Mouse (Mus musculus): ENCODE results near the gene Cysltr2. TPM values are rescaled to one million over a fixed set of nuclear protein-coding genes. Genes with fewer than 3 reads are reported as not detected.

Cysltr2 gene
- polyA plus RNA-seq, 1 experiment from 2014 or later, result not detected

GRCm38 (mm10) chr14:73045199-73045928 is 3.5 kb downstream of the Cysltr2 start:
- H3K27ac ChIP-seq, result no peak overlapping the region
- H3K4me3 ChIP-seq, result no peak overlapping the region
- WGBS, result 65% methylated on average over 9 of the region's 9 CpGs
- H3K27me3 ChIP-seq, result peaks cover 16% of the 10 kb centered on the region
- no peak for ATAC-seq (replicated peaks; ENCODE audit: insufficient number of reproducible peaks, insufficient read depth, low FRiP score, low read depth)
- H3K9me3 ChIP-seq (replicated peaks), result no peaks in the 10 kb centered on the region
- H3K4me1 ChIP-seq (replicated peaks), result no peaks in the 10 kb centered on the region; the same call in 1 of the 2 replicates
- H3K4me2 ChIP-seq, result no peak overlapping the region
- no peaks in the 10 kb centered on the region for H3K36me3 ChIP-seq
- no peak overlapping the region for H3K9ac ChIP-seq

- H3K27ac ChIP-seq, result no peak overlapping the region
- 42% methylated on average over 2 of the region's 2 CpGs for WGBS
- no peaks in the 10 kb centered on the region; the same call in 1 of the 2 replicates for H3K4me1 ChIP-seq (replicated peaks)
- no peak overlapping the region for H3K9ac ChIP-seq
- H3K9me3 ChIP-seq (replicated peaks), result no peaks in the 10 kb centered on the region
- no peaks in the 10 kb centered on the region for H3K36me3 ChIP-seq
- H3K4me2 ChIP-seq, result no peak overlapping the region
- no peak overlapping the region for H3K4me3 ChIP-seq
- no peak for ATAC-seq (replicated peaks; ENCODE audit: insufficient number of reproducible peaks, insufficient read depth, low FRiP score, low read depth)
- peaks cover 12% of the 10 kb centered on the region for H3K27me3 ChIP-seq
Observed at GRCm38 (mm10) chr14:73041689-73042088, 7.2 kb downstream of the Cysltr2 start.

- H3K4me2 ChIP-seq, result no peak overlapping the region
- H3K4me3 ChIP-seq, result no peak overlapping the region
- no peak overlapping the region for H3K27ac ChIP-seq
- ATAC-seq (replicated peaks; ENCODE audit: insufficient number of reproducible peaks, insufficient read depth, low FRiP score, low read depth), result no peak
- H3K4me1 ChIP-seq (replicated peaks), result no peaks in the 10 kb centered on the region
- H3K9ac ChIP-seq, result no peak overlapping the region
- 36% methylated on average over 3 of the region's 3 CpGs for WGBS
- no peaks in the 10 kb centered on the region for H3K27me3 ChIP-seq
- no peaks in the 10 kb centered on the region for H3K36me3 ChIP-seq
- H3K9me3 ChIP-seq (replicated peaks), result no peaks in the 10 kb centered on the region
Observed at GRCm38 (mm10) chr14:73033290-73033689, 15.6 kb downstream of the Cysltr2 start.

GRCm38 (mm10) chr14:73031218-73031617 is 17.7 kb downstream of the Cysltr2 start:
- ATAC-seq (replicated peaks; ENCODE audit: insufficient number of reproducible peaks, insufficient read depth, low FRiP score, low read depth), result no peak
- Histone ChIP-seq H3K9ac (no peak overlapping the region), H3K4me2 (no peak overlapping the region), H3K9me3 (replicated peaks) (no peaks in the 10 kb centered on the region), H3K4me3 (no peak overlapping the region), H3K27me3 (no peaks in the 10 kb centered on the region), H3K27ac (no peak overlapping the region), H3K4me1 (replicated peaks) (no peaks in the 10 kb centered on the region), H3K36me3 (no peaks in the 10 kb centered on the region)
- 75% methylated on average over 3 of the region's 3 CpGs for WGBS

- ATAC-seq (replicated peaks; ENCODE audit: insufficient number of reproducible peaks, insufficient read depth, low FRiP score, low read depth), result no peak
- Histone ChIP-seq H3K4me2 (no peak overlapping the region), H3K9ac (no peak overlapping the region), H3K36me3 (no peaks in the 10 kb centered on the region), H3K4me1 (replicated peaks) (no peaks in the 10 kb centered on the region), H3K27me3 (no peaks in the 10 kb centered on the region), H3K4me3 (no peak overlapping the region), H3K9me3 (replicated peaks) (no peaks in the 10 kb centered on the region), H3K27ac (no peak overlapping the region)
- WGBS, result 79% methylated on average over 3 of the region's 3 CpGs
Observed at GRCm38 (mm10) chr14:73017272-73017671, 31.6 kb downstream of the Cysltr2 start.

GRCm38 (mm10) chr14:73015386-73015785 is 33.5 kb downstream of the Cysltr2 start:
- 74% methylated on average over 6 of the region's 6 CpGs for WGBS
- Histone ChIP-seq H3K9ac (no peak overlapping the region), H3K9me3 (replicated peaks) (no peaks in the 10 kb centered on the region), H3K4me1 (replicated peaks) (no peaks in the 10 kb centered on the region), H3K36me3 (no peaks in the 10 kb centered on the region), H3K27ac (no peak overlapping the region), H3K27me3 (no peaks in the 10 kb centered on the region), H3K4me2 (no peak overlapping the region), H3K4me3 (no peak overlapping the region)
- no peak for ATAC-seq (replicated peaks; ENCODE audit: insufficient number of reproducible peaks, insufficient read depth, low FRiP score, low read depth)

- Histone ChIP-seq H3K27ac (no peak overlapping the region), H3K4me3 (no peak overlapping the region), H3K9ac (no peak overlapping the region), H3K9me3 (replicated peaks) (no peaks in the 10 kb centered on the region), H3K36me3 (no peaks in the 10 kb centered on the region), H3K27me3 (no peaks in the 10 kb centered on the region), H3K4me2 (no peak overlapping the region), H3K4me1 (replicated peaks) (no peaks in the 10 kb centered on the region)
- no peak for ATAC-seq (replicated peaks; ENCODE audit: insufficient number of reproducible peaks, insufficient read depth, low FRiP score, low read depth)
- WGBS, result 48% methylated on average over 9 of the region's 9 CpGs
Observed at GRCm38 (mm10) chr14:73013723-73014544, 35.0 kb downstream of the Cysltr2 start.

GRCm38 (mm10) chr14:73001814-73002213 is 47.1 kb downstream of the Cysltr2 start:
- no peak overlapping the region for H3K4me3 ChIP-seq
- no peaks in the 10 kb centered on the region for H3K9me3 ChIP-seq (replicated peaks)
- no peak overlapping the region for H3K4me2 ChIP-seq
- WGBS, result 81% methylated on average over 4 of the region's 4 CpGs
- H3K9ac ChIP-seq, result no peak overlapping the region
- H3K27ac ChIP-seq, result no peak overlapping the region
- no peaks in the 10 kb centered on the region for H3K36me3 ChIP-seq
- H3K27me3 ChIP-seq, result 0 out of 2 replicates have a peak, but pooled peaks cover under 1% of the 10 kb centered on the region
- H3K4me1 ChIP-seq (replicated peaks), result no peaks in the 10 kb centered on the region
- no peak for ATAC-seq (replicated peaks; ENCODE audit: insufficient number of reproducible peaks, insufficient read depth, low FRiP score, low read depth)

GRCm38 (mm10) chr14:73000325-73000724 is 48.6 kb downstream of the Cysltr2 start:
- WGBS, result 45% methylated on average over 10 of the region's 10 CpGs
- Histone ChIP-seq H3K27me3 (0 out of 2 replicates have a peak, but pooled peaks cover 5% of the 10 kb centered on the region), H3K27ac (no peak overlapping the region), H3K9ac (no peak overlapping the region), H3K4me2 (no peak overlapping the region), H3K4me1 (replicated peaks) (no peaks in the 10 kb centered on the region), H3K36me3 (no peaks in the 10 kb centered on the region), H3K4me3 (no peak overlapping the region), H3K9me3 (replicated peaks) (no peaks in the 10 kb centered on the region)
- no peak for ATAC-seq (replicated peaks; ENCODE audit: insufficient number of reproducible peaks, insufficient read depth, low FRiP score, low read depth)

- no peak for ATAC-seq (replicated peaks; ENCODE audit: insufficient number of reproducible peaks, insufficient read depth, low FRiP score, low read depth)
- Histone ChIP-seq H3K9me3 (replicated peaks) (no peaks in the 10 kb centered on the region), H3K27ac (no peak overlapping the region)
Observed at GRCm38 (mm10) chr14:72998111-72998510, 50.8 kb downstream of the Cysltr2 start.

GRCm38 (mm10) chr14:72986044-72986443 is 62.9 kb downstream of the Cysltr2 start:
- Histone ChIP-seq H3K9me3 (replicated peaks) (no peaks in the 10 kb centered on the region), H3K4me2 (no peak overlapping the region), H3K4me1 (replicated peaks) (no peaks in the 10 kb centered on the region), H3K27ac (no peak overlapping the region), H3K36me3 (no peaks in the 10 kb centered on the region), H3K9ac (no peak overlapping the region), H3K27me3 (no peaks in the 10 kb centered on the region), H3K4me3 (no peak overlapping the region)
- ATAC-seq (replicated peaks; ENCODE audit: insufficient number of reproducible peaks, insufficient read depth, low FRiP score, low read depth), result no peak
- 63% methylated on average over 2 of the region's 2 CpGs for WGBS

More at GRCm38 (mm10) chr14:72998111-72998510, 50.8 kb downstream of the Cysltr2 start:
- H3K27me3 ChIP-seq, result 0 out of 2 replicates have a peak, but pooled peaks cover 5% of the 10 kb centered on the region
- H3K9ac ChIP-seq, result no peak overlapping the region
- H3K4me2 ChIP-seq, result no peak overlapping the region
- H3K36me3 ChIP-seq, result no peaks in the 10 kb centered on the region
- no peak overlapping the region for H3K4me3 ChIP-seq
- WGBS, result 85% methylated on average over 6 of the region's 6 CpGs
- no peaks in the 10 kb centered on the region for H3K4me1 ChIP-seq (replicated peaks)

Measured in heart, embryonic 15.5 days (tissue).